Mouse (Mus musculus) kidney, adult 11 months (tissue): ENCODE results near the gene Rbl1.

Experiments used
- DNase-seq: peaks from one replicate; pipeline ENCODE4 v3.0.0; 2022

Gene Rbl1

GRCm38 (mm10) chr2:157132086-157132485 lies 72.2 kb downstream of the Rbl1 start:
- no peak for DNase-seq

- peak; percentile 13 for DNase-seq
These were observed 73.4 kb downstream of the Rbl1 start for GRCm38 (mm10) chr2:157130813-157131514.

GRCm38 (mm10) chr2:157129601-157130164 lies 74.7 kb downstream of the Rbl1 start:
- DNase-seq, result no peak

- DNase-seq, result no peak
These were observed 75.2 kb downstream of the Rbl1 start for GRCm38 (mm10) chr2:157129096-157129495.

GRCm38 (mm10) chr2:157128072-157128471 lies 76.3 kb downstream of the Rbl1 start:
- DNase-seq, result no peak

- no peak for DNase-seq
These were observed 77.0 kb downstream of the Rbl1 start for GRCm38 (mm10) chr2:157127370-157127769.

- DNase-seq, result no peak
These were observed 79.1 kb downstream of the Rbl1 start for GRCm38 (mm10) chr2:157125246-157125645.

- no peak for DNase-seq
These were observed 82.6 kb downstream of the Rbl1 start for GRCm38 (mm10) chr2:157121766-157122165.

GRCm38 (mm10) chr2:157119075-157119474 lies 85.3 kb downstream of the Rbl1 start:
- no peak for DNase-seq

- no peak for DNase-seq
These were observed 85.8 kb downstream of the Rbl1 start for GRCm38 (mm10) chr2:157118556-157118955.

GRCm38 (mm10) chr2:157116964-157117363 lies 87.4 kb downstream of the Rbl1 start:
- DNase-seq, result no peak

- no peak for DNase-seq
These were observed 96.1 kb downstream of the Rbl1 start for GRCm38 (mm10) chr2:157108236-157108635.

GRCm38 (mm10) chr2:157104454-157104853 lies 99.9 kb downstream of the Rbl1 start:
- DNase-seq, result no peak

- no peak for DNase-seq
These were observed 102.1 kb downstream of the Rbl1 start for GRCm38 (mm10) chr2:157102256-157102655.

- no peak for DNase-seq
These were observed 102.7 kb downstream of the Rbl1 start for GRCm38 (mm10) chr2:157101650-157102049.

GRCm38 (mm10) chr2:157100319-157100605 lies 104.1 kb downstream of the Rbl1 start:
- DNase-seq, result no peak

- peak; percentile 26 for DNase-seq
These were observed 104.6 kb downstream of the Rbl1 start for GRCm38 (mm10) chr2:157099532-157100318.
